Mouse (Mus musculus): ENCODE data around the gene Cbx2. TPM values are rescaled to one million over a fixed set of nuclear protein-coding genes. Genes with fewer than 3 reads are reported as not detected.
A peak's percentile ranks its signal among the peaks of the same experiment; 100 is the strongest.

The Cbx2 gene
- total RNA-seq, 2 experiments from 2014 or later = 5.2 to 6.8 TPM

- intact Hi-C loops (cut with DNase I) = no loop called here
- peak; percentile 99 to 100 for DNase-seq
Measured at GRCm38 (mm10) chr11:119040600-119041324, 18.0 kb downstream of the Cbx2 start, which contains the start of gene Cbx8. TSS of gene Cbx8 (minus strand) at chr11:119040969.

GRCm38 (mm10) chr11:119041325-119041716, 18.6 kb downstream of the Cbx2 start:
- intact Hi-C loops (cut with DNase I) = no loop called here
- no peak for DNase-seq

DNA sequence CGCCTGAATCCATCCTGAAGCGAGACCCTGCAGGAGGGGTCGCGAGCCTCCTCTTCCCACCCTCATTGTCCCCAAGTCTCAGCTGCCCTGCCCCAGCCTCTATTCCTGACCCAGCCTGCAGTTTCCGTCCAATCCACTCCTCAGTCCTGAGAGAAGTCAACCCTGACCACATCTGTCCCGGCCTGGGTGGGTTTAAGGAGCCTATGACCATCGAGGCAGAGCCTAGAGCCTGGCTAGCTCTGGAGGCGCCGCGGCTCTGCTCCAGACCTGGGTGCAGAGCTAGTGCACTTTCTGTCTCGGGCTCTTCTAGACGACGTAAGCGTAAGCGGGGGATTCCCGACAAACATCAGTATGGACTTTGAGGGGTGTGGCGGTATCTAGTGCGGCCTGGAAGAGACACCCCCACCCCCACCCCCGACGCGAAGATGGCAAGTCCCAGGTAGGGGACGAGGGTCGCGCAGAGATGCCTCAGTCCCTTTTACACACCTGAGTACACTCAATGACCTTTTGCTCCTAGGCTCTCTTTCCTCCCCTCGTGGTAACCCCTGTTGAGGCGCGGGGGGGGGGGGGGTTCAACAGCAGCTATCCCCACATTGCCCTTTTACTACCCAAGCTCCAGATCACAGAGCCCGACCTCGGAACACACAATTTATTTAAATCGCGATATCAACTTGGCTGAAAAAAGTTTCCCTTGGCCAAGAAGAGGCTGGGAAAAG, 19.1 kb downstream of the Cbx2 start:
- intact Hi-C loops (cut with DNase I) = no loop called here
- no peak for DNase-seq

GRCm38 (mm10) chr11:119042466-119043272, 19.9 kb downstream of the Cbx2 start:
- no peak for DNase-seq
- intact Hi-C loops (cut with DNase I) = no loop called here

- intact Hi-C loops (cut with DNase I) = no loop called here
- no peak for DNase-seq
Measured at GRCm38 (mm10) chr11:119043273-119043540, 20.4 kb downstream of the Cbx2 start.

DNA sequence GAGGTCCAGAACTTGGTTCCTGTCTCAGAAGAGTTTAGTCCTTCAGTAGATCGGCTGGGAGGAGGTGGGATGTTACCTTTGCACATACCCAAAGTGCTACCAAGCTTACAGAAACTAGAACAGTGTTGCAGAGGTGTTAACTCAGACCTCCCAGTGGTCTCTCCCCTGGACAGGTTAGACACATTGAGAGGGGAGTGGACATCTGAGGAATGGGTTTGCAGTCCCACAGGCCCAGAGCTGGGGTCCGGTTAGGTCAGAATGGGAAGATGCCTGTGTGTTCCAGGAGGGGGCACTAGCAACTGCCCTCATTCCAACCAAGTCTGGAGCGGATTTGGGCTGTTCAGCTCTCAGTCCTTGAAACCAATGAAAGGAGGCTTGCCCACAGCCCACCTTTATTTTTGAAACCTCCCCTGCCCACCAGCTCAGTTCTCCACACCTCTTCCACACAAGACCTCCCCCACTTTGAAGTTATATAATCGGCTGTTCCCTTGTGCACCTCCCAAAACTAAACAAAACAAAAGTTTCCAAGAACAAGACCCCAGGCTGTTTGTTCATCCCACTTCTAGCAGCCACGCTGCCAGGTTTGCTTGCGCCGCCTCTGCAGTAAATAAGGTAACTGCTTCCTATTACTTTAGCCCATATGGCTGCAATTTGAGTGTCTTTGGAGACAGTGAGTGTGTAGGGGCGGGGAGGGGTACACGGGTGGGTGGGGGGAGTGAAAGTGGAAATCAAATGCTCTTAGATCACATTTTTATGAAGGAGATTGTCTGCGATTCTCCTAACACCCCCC, 21.2 kb downstream of the Cbx2 start:
- DNase-seq = no peak
- intact Hi-C loops (cut with DNase I) = no loop called here

DNA sequence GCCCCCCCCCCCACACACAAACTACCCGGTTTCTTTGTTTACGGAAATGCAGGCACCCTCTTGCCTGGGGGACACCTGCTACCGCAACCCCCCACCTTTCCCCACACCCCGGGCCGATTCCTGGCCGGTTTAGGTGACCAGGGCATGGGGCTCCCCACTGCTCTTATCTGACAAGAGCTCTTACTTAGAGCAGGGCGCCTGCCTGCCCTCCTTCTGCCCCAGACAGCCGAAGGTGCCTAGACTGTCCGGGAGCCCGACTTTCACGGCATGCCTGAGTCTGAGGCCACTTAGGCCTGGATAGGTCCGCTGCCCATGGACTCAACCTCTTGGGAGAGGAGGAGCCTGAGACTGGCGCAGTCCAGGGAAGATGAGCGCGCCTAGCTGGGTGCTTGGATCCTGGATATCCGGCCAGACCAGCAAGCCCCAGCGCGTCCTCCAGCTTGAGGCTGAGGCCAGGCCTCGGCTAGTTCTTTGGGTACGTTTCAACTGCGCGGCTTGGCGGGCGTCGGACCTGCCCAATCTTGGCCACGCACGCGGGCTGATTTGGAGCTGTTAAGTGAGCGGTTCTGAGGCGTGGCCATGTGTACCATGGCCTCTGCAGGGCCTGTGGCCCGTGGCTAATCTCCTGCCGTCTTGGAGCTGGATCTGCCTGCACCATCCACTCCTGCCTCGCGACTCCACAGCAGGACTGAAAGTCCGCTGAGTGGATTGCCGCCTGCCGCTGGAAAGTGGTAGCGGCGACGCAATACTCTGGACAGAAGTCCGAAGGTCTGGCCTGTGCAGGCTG, 22.0 kb downstream of the Cbx2 start:
- intact Hi-C loops (cut with DNase I) = no loop called here
- no peak for DNase-seq

DNA sequence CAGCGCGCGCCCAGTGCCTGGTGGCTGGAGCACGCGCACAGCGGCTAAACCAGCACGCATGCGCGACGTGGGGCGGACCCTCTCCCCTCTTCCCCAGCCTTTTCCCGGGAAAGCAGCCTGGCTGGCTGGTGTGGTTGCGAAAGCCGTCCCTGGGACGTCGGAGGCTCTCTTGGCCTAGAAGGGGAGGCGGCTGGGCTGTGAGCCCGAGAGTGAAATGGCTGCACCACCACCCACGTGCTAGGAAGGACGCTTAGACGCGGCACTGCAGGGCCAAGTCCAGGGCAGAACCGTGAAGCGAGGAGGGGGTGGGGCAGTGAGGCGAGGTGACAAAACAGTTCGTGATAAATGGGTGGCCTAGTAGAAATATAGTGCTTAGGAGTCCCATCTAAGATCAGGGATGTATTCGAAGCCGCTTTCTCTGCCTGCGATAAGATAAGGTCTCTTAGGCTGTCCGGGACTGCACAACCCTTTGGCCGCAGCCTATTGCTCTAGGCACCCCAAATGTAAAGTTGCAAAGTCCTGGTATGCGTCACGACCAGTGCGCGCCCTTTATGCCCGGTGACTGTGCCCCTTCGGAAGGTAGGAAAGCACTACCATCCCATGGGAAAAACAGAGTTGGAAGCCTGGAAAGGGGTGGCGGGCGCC, 24.0 kb downstream of the Cbx2 start:
- intact Hi-C loops (cut with DNase I) = no loop called here
- DNase-seq = peak; percentile 71 to 79

GRCm38 (mm10) chr11:119047261-119048132, 24.7 kb downstream of the Cbx2 start:
- DNase-seq = peak in 1 of 2 experiments; percentile 68

DNA sequence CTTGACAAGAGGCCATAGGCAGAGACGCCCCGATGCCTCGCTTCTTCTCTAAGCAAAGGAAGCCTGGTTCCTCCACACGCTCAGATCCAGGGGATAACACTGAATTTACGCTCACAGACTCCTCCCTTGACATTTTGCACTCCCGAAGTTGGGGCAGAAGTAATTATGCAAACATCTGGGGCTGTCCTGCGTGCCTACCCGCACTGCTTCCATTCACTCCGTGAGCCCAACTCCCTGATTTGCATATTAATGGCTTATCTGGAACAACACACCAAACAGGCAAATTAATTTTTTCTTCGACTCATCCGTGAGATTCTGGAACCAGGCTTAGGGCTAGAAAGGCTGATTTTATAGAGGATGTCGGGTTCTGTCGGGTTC, 25.4 kb downstream of the Cbx2 start:
- intact Hi-C loops (cut with DNase I) = no loop called here
- no peak for DNase-seq

More at GRCm38 (mm10) chr11:119047261-119048132, 24.7 kb downstream of the Cbx2 start:
- intact Hi-C loops (cut with DNase I) = no loop called here

DNA sequence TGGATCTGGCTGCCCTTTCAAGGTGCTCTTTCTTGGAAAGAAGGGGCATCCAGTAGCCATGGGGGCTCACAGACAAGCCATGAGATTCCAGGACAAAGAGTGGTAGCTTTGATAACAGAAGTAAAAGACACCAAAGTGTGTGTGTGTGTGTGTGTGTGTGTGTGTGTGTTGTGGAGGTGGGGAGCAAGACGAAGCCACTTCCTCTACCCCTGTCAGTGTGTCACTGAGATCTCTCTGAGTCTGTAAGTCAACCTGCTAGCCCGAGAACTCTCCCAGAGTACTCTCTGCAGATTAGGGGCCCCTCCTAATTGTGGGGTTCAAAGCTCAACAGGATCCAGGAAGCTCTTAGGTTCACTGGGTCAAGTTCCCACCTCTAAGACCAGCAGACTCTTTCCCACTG, 27.6 kb downstream of the Cbx2 start:
- intact Hi-C loops (cut with DNase I) = no loop called here
- DNase-seq = no peak

- intact Hi-C loops (cut with DNase I) = no loop called here
- DNase-seq = no peak
Measured at GRCm38 (mm10) chr11:119051426-119051825, 28.7 kb downstream of the Cbx2 start.

DNA sequence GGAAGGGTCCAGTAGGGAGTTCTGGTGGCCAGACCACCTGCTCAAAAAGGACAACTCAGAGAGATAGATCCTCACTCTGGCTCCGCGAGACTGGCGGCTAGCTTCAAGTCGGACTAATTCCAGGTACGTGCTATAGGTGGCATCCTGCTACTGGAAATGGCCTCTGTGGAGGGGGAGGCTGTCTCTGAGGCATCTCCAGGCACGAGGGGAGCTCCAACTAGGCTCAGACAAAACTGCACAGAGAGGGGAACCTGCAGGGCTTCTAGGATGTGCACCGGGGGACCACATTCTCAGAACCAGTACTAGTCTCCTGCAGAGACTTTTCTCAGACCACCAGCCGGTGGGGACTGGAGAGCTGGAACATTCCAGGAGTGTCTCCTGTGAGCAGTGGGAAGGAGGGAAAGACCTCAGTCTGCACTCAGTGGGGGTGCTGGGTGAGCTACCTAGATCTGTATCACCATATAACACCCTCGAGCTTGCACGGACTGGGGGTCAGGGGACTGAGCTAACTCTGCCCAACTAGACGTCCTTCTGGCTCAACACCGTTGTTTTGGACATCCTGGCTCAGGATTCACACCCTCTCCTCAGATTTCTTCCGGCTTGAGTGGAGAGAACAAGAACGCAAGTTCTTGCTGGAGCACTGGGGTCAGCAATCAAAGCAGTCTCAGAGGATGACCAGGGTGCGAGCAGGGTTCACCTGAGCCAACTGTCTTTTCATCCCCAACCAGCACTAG, 29.3 kb downstream of the Cbx2 start:
- intact Hi-C loops (cut with DNase I) = loop anchor here (1.0 kb wide), 1 partner anchor 138 kb away; no protein-coding TSS in a partner anchor
- DNase-seq = peak; percentile 58 to 62

DNA sequence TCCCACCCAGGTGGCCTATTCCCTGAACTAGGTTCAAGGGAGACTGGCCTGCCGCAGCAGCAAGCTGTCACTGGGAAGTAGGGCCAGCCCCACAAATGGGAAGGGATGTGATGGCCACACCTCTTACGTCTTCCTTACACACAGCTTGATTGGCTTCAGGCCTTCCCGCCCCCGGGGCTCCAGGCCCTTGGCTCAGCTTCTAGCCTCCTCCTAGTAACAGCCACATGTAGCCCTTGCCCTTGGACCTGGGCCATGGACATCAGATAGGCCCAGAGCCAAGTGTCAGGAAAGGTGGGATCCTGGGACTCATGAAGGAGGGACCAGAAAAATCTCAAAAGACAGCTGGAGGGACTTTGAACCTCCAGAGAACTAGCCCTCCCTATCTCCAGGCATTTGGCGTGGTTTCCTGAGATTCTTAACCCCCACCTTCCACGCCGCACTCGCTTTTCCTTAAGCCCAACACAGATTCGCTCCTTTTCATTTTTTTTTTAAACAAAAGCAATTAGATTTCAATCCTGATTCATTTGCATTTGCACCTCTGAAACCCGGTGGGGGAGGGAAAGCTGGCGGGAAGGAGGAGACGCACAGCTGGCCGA, 30.0 kb downstream of the Cbx2 start:
- intact Hi-C loops (cut with DNase I) = loop anchor here (1.0 kb wide), 1 partner anchor 138 kb away; no protein-coding TSS in a partner anchor
- DNase-seq = peak; percentile 77 to 78

- peak; percentile 85 to 90 for DNase-seq
- intact Hi-C loops (cut with DNase I) = no loop called here
Measured at GRCm38 (mm10) chr11:119053257-119053670, 30.5 kb downstream of the Cbx2 start.

- intact Hi-C loops (cut with DNase I) = no loop called here
- peak in 1 of 2 experiments; percentile 27 for DNase-seq
Measured at GRCm38 (mm10) chr11:119053738-119054350, 31.1 kb downstream of the Cbx2 start.

Data from heart, postnatal 10 days (tissue).